Mouse (Mus musculus) embryonic fibroblast, embryonic 13.5 days (primary cell): ENCODE data around the gene Nr4a1.

Experiments
- CTCF ChIP-seq: IDR thresholded peaks from 2 replicates; pipeline ENCODE4 v1.5.1; 2011; ENCODE audit warnings: mild to moderate bottlenecking, control low read depth, low read length, moderate library complexity, borderline replicate concordance; ENCODE audit not compliant: insufficient read depth
- POLR2A ChIP-seq: IDR thresholded peaks from 2 replicates; pipeline ENCODE4 v1.6.1; 2011; ENCODE audit warnings: low read depth, mild to moderate bottlenecking, control low read depth, low read length, moderate library complexity

DNA sequence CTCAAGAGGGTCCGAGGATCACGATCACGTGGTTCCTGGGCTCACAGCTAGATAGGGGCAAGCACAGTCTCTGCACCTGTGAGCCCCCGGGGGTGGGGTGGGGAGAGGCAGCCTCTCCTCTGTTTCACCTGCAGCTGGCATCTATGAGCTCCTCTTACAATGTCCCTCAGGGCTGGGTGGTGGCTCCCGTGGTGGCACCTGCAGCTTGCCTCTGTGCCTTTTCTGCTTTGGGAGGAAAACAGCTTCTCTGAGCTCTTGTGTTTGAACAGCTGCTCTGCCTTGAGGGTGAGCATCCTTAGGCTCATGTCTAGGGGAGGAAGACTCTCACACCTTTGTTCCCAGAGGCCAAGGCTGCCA is 18.7 kb upstream of the Nr4a1 start:
- no peak for TF ChIP-seq CTCF
- TF ChIP-seq POLR2A: no peak
